Mouse (Mus musculus): ENCODE data around the gene Tcte2.
"Not testable (repeated sequence)": the region's sequence is repeated elsewhere in the genome, so short reads cannot be mapped to it uniquely, and the experiment has no call there.

The Tcte2 gene

DNA sequence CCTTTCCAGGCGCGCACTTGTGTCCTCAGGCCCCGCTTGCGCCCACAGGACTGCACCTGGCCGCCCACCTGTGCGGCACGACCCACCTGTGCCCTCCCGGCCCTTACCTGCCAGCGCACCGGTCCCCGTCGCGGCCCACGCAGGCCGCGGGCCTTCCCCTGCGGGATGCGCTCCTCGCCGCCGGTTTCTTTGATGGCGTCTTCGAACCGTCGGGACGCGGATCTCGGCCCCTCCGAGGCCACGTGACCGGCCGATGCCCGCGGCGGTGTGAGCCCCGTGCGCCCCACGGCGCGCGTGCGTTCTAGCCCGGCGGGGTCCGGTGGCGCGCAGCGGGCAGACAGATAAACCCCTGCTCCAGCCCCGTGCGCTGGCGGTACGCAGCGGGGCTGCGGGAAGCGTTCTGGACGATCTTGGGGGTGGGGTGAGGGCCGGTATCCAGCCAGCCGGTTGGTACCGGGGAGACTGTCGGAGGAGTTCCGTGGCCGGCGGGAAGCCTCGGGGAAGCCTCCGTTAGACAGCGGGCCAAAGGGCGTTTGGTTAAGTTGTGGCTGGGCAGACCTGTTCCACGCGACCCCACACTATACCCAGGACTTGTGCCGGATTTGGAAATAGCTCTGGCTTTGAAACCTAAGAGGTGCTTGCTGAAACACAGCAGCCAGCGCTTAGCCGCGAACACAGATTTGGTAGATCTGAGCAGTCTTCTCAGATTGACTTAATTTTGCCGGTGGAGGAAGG, at the start of gene Tcte2:
Gene Tcte2, minus strand, starts transcription at position 647 of the 735 bp plus-strand sequence.
- DNase-seq (ENCODE audit: low spot score in 2 of 2) = peak; percentile 45 to 47

DNA sequence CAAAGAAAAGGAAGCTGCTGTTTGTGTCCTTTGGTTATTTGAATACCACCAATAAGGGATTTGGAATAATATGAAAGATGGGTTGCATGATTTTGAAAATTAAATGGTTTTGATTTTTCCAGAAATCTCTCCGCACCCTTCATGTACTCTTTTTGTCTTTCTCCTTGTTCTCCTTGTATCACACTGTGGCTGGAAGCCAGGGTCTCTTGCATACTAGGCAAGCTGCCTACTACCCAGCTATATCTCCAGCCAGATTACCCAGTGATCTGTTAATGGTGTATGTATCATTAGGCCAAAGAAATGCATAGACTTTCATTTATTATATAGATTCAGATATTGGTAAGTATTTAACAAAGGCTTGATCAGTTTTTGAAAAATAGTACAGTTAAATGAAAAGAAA, 44.4 kb upstream of the Tcte2 start:
- no peak for DNase-seq (ENCODE audit: low spot score in 2 of 2)

DNA sequence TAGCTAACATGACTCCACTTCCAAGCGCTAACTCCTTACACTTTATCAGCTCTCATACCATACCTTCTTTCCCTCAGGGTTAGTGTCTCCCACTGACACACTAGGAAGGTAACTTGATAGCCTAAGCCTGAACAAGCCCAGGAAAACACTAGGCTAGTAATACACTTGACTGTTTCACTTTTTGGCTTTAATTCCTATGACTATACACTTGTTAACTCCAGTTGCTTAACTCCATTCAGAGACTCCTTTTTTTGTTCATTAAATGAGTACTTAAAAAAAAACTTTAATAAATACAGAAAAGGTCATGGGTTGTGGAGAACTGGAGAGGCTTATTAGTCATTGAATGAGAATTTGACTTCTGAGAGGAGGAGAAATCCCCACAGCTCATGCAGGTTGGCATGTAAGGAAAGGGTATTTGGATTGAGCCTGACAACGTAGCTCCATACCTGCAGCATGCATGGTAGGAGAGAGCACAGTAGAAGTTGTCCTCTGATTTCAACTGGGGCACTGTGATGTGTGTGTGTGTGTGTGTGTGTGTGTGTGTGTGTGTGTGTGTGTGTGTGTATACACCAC, 41.3 kb upstream of the Tcte2 start:
- no peak for DNase-seq (ENCODE audit: low spot score in 2 of 2)

DNA sequence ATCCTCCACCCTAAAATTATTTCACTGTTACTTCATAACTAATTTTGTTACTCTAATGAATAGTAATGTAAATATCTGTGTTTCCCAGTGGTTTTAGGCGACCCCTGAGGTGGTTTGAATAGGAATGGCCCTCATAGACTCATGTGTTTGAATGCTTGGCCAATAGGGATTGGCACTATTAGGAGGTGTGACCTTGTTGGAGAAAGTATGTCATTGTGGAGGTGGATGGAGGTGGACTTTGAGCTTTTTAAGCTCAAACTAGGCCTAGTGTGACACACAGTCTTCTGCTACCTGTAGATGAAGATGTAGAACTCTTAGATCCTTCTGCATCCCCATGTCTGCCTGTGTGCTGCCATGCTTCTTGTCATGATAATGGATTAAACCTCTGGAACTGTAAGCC, 36.1 kb upstream of the Tcte2 start:
- no peak for DNase-seq (ENCODE audit: low spot score in 2 of 2)

DNA sequence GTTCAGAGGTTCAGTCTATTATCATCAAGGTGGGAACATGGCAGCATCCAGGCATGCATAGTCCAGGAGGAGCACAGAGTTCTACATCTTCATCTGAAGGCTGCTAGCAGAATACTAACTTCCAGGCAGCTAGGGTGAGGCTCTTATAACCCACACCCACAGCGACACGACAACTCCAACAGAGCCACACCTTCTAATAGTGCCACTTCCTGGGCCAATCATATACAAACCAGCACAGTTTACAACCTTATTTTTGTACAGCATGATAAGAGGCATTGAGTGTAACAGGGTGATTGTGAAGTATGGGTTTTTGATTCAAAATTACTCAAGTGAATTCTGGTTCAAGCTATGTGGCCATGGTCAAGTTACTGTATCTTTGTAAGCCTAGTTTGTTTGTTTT, 28.4 kb upstream of the Tcte2 start:
- DNase-seq (ENCODE audit: low spot score in 2 of 2) = not testable (repeated sequence)

DNA sequence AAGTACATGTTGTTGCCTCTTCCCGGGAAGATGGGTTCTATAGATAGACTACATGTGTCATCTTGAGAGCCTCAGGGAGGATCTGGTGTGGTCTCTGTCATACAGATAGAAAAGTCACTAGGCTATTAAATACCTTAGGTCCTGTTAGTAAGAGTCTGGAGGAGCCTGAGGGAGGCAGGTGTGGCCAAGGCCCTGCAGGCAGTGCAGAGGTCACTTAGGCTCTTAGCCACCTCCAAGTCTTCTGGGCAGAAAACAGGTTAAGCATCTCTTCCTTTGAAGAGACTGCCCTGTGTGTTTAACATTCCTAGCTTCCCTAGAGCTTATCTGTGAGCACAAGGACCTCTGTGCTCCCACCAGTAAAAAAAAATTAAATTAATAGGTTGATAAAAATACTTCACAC, 21.8 kb upstream of the Tcte2 start:
- DNase-seq (ENCODE audit: low spot score in 2 of 2) = no peak

DNA sequence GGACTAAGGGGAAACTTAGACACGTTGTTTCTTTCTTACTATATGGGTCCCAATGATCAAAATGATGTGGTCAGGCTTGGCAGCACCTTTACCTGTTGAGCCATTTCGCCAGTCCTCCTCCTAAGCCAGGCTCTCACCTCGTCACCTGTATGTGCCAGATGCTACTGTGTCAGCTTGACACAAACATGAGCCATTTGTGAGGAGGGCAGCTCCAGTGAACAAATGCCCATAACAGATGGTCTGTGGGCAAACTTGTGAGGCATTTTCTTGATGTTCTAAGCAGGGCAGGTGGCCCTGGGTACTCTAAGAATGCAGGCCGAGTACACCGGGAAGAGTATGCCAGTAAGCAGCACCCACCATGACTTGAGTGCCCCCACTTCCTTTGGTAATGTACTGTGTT, 20.3 kb upstream of the Tcte2 start:
- no peak for DNase-seq (ENCODE audit: low spot score in 2 of 2)

DNA sequence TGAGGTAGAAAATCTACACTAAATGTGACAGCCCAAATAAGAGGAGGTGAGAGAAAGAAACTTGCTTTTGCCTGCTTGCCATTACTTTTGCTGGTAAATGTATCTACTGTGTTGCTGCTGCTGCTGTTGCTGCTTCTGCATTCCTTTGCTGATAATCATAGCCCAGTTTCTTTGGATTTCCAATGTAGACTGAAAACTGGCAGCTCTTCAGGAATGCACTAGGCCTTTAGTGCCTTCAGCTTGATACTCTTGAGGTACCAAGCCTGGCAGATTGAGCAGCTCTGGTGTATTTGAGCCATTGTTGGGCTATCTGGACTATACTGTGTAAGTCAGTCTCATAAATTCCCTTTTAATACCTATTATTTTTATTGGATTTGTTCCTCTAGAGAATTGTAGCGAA, 17.2 kb upstream of the Tcte2 start:
- no peak for DNase-seq (ENCODE audit: low spot score in 2 of 2)

DNA sequence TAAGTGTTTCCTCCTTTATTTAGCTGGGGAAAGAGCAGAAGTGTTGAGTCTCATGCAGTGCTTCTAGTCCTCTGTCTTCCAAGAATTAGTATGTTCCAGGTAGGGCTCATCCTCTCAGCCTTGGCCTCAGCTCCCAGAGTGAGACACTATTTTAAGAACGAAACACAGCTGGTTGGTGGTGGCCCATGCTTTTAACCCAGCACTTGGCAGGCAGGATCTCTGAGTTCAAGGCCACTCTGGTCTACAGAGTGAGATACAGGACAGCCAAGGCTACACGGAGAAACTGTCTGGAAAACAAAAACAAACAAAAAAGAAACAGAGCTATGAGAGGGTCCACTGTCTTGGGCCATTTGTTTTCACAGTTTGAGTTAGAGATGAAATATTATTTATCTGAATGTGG, 16.1 kb upstream of the Tcte2 start:
- DNase-seq (ENCODE audit: low spot score in 2 of 2) = no peak

DNA sequence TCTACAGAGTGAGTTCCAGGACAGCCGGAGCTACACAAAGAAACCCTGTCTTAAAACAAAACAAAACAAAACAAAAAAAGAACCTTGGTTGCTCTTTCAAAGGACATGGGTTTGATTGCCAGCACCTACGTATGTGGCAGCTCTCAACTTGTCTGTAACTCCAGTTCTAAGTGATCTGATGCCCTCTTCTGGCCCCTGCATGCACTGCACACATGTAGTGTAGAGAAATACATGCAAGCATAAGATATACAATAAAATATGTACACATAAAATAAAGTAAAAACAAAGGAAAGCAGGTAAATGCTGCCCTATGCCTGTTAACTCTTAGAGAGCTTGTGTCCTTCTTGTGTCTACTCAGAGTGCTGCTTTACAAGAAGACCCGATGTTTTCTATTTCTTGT, 7.6 kb upstream of the Tcte2 start:
- DNase-seq (ENCODE audit: low spot score in 2 of 2) = no peak

DNA sequence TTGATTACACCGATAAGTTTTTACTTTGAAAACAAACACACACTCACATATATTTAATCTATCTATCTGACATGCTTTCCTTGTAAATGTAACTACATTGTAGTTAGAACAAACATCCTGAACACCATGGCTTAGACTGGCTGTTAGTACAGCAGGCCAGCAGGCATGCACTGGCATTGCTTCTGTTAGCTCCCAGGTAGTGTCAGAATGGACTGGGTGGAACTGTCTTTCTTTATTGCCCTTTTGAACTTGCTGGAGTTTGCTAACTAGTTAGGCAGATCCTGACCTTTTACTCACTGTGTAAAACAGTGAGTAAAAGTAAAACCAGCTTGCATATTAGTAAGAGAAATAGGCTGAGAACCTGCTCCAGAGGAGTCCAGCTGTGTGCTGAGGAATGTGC, 6.9 kb upstream of the Tcte2 start:
- no peak for DNase-seq (ENCODE audit: low spot score in 2 of 2)

DNA sequence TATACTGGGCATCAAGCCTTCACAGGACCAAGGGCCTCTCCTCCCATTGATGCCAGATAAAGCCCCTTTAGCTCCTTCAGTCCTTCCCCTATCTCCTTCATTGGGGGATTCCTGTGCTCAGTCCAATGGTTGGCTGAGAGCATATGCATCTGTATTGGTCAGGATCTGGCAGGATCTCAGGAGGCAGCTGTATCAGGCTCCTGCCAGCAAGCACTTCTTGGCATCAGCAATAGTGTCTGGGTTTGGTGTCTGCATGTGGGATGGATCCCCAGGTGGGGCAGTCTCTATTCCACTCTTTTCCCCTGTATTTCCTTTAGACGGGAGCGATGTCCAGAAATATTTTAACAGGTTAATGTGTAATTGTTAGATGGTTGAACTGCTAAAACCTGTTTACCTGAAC, 3.3 kb upstream of the Tcte2 start:
- not testable (repeated sequence) for DNase-seq (ENCODE audit: low spot score in 2 of 2)

DNA sequence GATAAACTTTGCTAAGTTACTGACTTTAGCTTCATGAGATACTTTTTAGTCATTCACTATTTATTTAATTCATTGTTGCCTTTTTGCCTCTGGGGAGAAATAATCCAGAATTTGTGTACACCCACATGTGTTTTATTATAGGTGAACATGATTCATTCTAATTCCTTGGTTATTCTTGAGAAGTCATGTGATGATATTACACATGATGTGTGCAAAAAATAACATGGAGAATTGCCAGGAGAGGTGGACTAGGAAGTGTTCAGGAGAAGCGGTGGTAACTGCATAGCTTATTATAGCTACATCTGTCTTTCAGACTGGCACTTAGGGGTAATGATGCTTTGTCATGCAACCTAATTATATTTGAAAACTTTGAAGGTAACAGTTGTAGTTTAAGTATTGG, 2.2 kb upstream of the Tcte2 start:
- DNase-seq (ENCODE audit: low spot score in 2 of 2) = no peak

DNA sequence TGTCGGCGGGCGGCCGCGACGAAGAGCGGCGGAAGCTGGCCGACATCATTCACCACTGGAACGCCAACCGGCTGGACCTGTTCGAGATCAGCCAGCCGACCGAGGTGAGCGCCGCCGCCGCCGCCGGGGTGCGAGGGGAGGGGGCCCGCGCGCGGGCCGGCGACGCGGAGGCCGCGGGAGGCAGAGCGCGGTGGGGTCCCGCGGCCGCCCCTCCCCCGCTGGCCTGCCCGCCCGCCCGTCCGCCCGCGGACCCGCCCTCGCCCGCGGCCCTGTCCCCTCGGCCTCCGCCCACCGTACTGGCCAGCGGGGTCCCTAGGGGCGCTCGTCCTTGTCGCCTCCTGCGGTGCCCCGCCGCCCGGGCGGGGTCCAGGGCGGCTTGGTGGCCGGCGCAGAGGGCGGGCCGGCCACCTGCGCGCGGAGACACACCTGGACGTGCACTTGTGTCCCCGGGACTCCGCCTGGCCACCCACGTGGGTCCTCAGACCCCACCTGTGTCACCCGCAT, 898 bp downstream of the Tcte2 start:
- no peak for DNase-seq (ENCODE audit: low spot score in 2 of 2)

DNA sequence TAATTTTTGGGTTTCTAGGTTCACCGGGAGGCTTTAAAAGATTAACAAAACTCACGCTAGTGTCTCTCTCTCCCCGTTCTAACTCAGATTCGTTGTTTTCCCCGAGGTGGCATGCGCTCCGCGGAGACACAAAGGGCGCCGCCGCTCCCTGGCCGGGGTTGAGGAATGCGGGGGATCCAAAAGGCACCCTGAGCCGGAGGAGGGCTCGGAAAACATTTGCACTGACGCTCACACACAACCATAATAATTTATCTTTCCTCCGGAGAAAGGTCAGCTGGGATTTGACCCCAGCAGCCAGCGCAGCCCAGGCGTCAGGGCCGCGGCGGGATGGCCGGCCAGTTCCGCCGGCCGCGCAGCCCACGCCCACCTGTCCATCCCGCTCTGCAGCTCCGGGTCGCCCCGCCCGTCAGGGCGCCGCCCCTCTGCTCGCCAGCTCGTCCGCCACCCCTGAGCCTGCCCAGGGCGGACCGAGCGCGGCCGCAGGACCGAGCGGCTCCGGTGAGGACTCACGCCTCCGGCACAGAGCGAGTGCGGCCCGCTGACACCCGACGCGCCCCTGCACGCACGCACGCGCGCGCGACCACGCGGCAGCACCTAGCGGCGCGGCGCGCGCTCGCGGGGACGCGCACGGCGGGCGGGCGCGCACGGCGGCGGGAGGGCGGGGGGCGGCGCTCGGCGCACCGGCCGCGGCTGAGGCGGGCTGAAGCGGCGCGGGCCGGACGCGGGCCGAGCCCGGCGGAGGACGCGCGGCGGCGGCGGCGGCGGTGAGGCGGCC, 1.6 kb downstream of the Tcte2 start, which contains the start of gene Afdn:
Gene Afdn, plus strand, starts transcription at position 687 of the 775 bp plus-strand sequence.
- DNase-seq (ENCODE audit: low spot score in 2 of 2) = peak; percentile 68 to 84

DNA sequence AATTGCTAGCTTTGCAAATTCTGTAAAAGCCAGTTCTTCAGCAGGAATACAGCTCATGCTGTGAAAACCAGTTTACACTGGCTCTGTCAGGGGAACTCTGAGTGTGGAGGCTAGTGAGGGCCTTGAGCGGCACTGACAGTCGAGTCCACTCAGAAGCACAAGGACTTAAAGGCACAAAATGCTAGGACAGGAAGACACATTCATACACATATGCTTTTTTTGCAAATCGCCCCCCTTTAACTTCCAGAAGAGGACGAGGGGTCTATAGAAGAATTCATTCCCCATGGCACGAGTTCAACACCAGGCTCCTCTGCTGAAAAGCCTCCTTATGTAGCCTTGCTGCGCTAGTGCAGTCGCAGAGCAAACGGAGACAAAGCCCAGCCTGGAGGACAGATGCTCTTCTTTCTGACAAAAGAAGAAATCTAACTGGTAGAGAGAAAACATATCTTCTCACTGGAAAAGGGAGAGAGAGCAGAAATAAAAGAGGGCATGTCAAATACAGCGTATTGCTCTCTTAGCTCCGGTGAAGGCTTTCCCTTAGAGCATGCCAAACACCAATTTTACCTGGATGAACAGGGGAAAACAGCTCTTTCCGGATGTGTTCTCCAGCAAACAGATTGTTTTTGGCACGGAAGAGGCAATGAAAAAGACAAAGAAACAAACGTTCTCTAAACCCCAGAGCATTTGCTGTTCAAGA, 2.3 kb downstream of the Tcte2 start:
- DNase-seq (ENCODE audit: low spot score in 2 of 2) = peak in 1 of 2 experiments; percentile 40

DNA sequence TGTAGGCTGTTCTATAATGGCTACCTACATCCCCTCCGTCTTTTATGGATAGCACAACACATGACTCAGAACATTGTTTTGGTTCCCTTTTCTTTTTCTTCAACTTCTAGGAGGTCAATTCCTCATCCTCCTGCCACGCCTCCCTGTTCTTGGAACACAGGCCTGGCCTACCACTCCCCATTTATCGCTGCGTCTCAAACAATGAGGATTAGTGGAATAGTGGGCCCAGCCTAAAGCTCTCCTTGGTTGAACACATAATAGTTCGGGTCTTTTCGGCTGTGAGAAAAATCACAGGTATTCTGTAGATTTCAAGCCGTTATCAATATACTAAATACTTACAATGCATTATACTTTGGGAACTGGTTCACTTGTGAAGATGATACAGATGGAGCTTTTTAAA, 3.0 kb downstream of the Tcte2 start:
- DNase-seq (ENCODE audit: low spot score in 2 of 2) = no peak

DNA sequence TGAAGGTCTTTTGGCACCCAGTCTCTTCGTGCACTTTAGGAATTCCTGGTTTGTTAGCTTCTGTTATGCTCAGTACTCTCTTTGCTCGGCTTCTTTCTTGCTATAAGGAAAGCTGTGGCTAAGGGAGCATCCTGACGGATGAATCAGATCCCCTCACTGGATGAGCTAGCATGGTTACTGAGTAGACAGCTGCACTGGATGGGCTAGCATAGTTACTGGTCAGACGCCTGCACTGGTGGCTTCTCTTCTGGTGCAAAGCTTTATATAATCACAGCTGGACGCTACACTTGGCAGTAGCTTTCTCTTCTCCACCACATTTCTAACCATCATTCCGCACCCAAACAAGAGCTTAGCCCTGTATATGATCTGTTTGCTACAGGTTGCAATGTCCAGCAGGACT, 6.7 kb downstream of the Tcte2 start:
- DNase-seq (ENCODE audit: low spot score in 2 of 2) = no peak

DNA sequence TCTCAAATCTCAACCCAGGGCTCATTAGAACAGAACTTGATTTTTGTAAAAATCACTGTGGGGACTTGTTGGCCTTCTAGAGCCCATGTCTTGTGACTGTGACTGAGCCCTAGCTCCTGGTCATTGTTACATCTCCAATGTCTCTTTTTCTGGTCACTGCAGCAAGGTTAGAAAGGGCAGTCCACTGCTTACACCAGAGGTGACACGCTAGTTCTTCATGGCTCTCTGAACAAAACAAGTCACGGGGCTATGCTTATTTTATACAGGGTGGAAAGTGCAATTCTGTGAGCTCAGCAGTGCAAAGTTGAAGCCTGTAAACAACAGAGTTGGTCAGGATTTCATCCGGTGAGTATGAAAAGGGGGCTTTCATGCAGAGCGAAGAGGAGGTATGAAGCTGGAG, 7.7 kb downstream of the Tcte2 start:
- no peak for DNase-seq (ENCODE audit: low spot score in 2 of 2)

DNA sequence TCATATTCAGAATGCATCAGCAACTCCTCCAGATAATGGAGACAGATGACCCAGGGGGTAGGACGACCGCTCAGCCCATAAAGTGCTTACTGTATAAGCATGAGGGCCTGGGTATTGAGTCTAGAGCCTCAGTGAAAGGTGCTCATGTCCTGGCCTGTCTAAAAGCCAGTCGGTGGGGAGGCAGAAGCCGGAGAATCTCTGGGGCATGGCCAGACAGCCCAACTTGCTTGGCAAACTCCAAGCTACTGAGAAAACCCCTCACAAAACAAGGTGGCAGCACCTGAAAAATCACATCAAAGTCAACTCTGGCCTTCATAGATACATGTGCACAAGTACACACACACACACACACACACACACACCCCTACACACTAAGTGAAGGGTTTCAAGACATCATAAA, 12.6 kb downstream of the Tcte2 start:
- no peak for DNase-seq (ENCODE audit: low spot score in 2 of 2)

DNA sequence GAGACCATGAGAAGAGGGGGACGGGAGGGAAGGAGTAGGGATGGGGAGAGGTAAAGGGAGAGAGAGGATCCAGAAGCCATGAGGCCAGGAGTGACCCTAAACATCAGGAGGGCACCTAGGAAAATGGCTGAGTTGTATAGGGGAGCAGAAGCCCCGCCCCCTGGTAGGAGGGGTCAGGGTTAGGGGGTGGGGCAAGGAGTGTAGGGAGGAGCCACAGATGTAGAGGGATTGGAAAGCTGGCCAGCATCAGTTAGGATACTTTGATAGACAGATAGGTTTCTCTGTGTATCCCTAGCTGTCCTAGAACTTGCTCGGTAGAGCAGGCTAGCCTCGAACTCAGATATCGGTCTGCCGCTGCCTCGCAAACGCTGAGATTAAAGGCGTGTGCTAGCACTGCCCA, 13.9 kb downstream of the Tcte2 start:
- no peak for DNase-seq (ENCODE audit: low spot score in 2 of 2)

DNA sequence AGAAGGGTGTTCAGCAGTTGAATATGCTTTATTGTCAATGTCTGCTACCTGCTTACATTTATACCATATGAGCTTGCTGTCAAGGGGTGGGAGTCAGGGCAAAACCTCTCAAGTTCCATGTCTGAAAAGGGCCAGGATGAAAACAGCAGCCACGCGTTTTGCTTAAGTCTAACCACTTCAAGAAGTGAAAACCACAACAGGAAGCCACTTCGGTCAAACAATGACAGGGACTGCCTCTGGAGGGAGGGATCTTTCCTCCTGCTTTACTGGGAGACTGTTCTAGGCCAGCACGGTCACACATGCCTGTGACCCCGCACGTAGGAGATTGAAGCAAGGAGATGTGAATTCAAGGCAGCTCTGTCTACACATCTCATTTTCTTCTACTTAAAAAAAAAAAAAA, 15.3 kb downstream of the Tcte2 start:
- DNase-seq (ENCODE audit: low spot score in 2 of 2) = no peak

Measured in frontal cortex, postnatal 36 days (tissue).